Mouse (Mus musculus) CD8-positive naive resting alpha-beta T cell, adult 2 months (primary cell): Measurements from ENCODE around the gene Oog4.
A peak's percentile ranks its signal among the peaks of the same experiment; 100 is the strongest.
"Not testable (repeated sequence)": the region's sequence is repeated elsewhere in the genome, so short reads cannot be mapped to it uniquely, and the experiment has no call there.

Experiments used
- DNase-seq, 2 experiments: peaks; one replicate each; pipeline ENCODE4 v3.0.0; 2022; ENCODE audit warnings: low read depth in 2 of 2, low spot score in 2 of 2

Oog4 gene

GRCm38 (mm10) chr4:143450224-143450623, at the start of gene Oog4:
Oog4 (minus strand) TSS chr4:143450324.
- DNase-seq: no peak

- not testable (repeated sequence) for DNase-seq
Observed at GRCm38 (mm10) chr4:143426770-143427169, 23.4 kb downstream of the Oog4 start.

- DNase-seq: no peak
Observed at GRCm38 (mm10) chr4:143414121-143414520, 36.0 kb downstream of the Oog4 start.

GRCm38 (mm10) chr4:143413621-143414020, 36.5 kb downstream of the Oog4 start:
- no peak for DNase-seq

GRCm38 (mm10) chr4:143412219-143413092, 37.7 kb downstream of the Oog4 start, which contains the start of gene Pramef8:
Pramef8 (plus strand) TSS chr4:143412426.
- peak; percentile 81 to 88 for DNase-seq

GRCm38 (mm10) chr4:143411566-143412218, 38.4 kb downstream of the Oog4 start:
- DNase-seq: peak in 1 of 2 experiments; percentile 10

GRCm38 (mm10) chr4:143394181-143394580, 55.9 kb downstream of the Oog4 start, which contains the start of gene Pramel1:
Pramel1 (plus strand) TSS chr4:143394428.
- no peak for DNase-seq

GRCm38 (mm10) chr4:143388955-143389702, 61.0 kb downstream of the Oog4 start:
- no peak for DNase-seq
